Comparison of ENCODE assay signal across 8 mouse cellular contexts in the genomic region with DNA sequence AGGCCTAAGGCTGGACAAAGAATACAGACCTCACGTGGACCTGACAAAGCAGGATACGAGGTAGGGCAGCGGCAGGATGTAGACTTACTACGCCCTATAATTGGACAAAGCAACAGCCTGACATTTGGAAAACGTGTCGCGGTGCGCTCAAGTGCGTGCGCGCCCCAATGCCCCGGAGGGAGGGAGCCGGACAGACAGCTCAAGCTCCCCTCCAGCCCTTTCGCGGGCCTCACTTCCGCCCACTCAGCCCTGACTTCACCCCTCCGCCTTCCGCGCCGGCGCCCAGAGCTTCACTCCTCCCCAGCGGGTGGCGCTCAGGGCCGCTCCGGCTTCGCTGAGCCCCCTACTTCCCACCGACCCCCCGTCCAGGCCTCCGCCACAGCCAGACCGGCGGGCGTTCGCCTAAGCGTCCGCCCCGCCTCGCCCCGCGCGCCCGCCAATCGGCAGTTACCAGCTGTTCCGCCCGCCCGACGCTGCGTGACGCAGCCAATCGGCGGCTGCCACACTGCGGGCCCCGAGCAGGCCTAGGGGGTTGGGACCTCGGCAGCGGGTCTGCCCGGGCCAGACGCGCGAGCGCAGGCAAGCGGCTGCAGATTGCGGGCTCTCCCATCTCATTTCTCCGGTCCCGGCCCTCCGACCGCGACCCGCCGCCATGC. TPM values are rescaled to one million over a fixed set of nuclear protein-coding genes. Genes with fewer than 3 reads are reported as not detected.
DNase-seq lines count a peak whose midpoint lies in the region; ATAC-seq and TF ChIP-seq lines count a peak whose summit lies in the region.

A gene (plus strand): TSS at position 389 of the 656 bp plus-strand sequence.
A gene (minus strand): TSS at position 406 of the 656 bp plus-strand sequence.

- H3ac ChIP-seq in myocyte (ENCODE audit: control insufficient read depth, insufficient read length): peak within 1 kb of the TSS; percentile 92

- peak; percentile 92 to 93 for DNase-seq in B cell, adult 2 months
- peak; percentile 98 for DNase-seq in brain, adult 2 months (ENCODE audit: low read depth, low spot score)
- peak; percentile 99 for DNase-seq in heart, embryonic 10.5 days (ENCODE audit: low spot score)
- DNase-seq in liver, adult 2 months (ENCODE audit: extremely low read depth, low read depth, low spot score): peak; percentile 83
- peak; percentile 93 for DNase-seq in splenic B cell, adult 2 months (ENCODE audit: low read depth, low spot score)

- peaks cover 20% of the 10 kb centered on the region for H3K79me2 ChIP-seq in liver, adult 2 months (ENCODE audit: control insufficient read depth, insufficient read depth, low read length)
- H3K79me2 ChIP-seq in myocyte (ENCODE audit: control insufficient read depth, insufficient read depth): peaks cover 46% of the 10 kb centered on the region

- H3K4me1 ChIP-seq in heart, embryonic 10.5 days: peaks cover 24% of the 10 kb centered on the region; the same call in 1 of the 2 replicates
- H3K4me1 ChIP-seq in kidney, embryonic 15.5 days: peaks cover 30% of the 10 kb centered on the region
- peaks cover 20% of the 10 kb centered on the region for H3K4me1 ChIP-seq in liver, adult 2 months (ENCODE audit: control insufficient read depth, insufficient read depth, low read length)

- H3K4me3 ChIP-seq in heart, embryonic 10.5 days: peak within 1 kb of the TSS; percentile 99
- H3K4me3 ChIP-seq in kidney, embryonic 15.5 days (replicated peaks): peak within 1 kb of the TSS; percentile 96
- peak within 1 kb of the TSS; percentile 96 for H3K4me3 ChIP-seq in liver, adult 2 months (ENCODE audit: insufficient read depth, low read depth, low read length)
- H3K4me3 ChIP-seq in myocyte: peak within 1 kb of the TSS; percentile 65

- H3K27me3 ChIP-seq in heart, embryonic 10.5 days (ENCODE audit: insufficient read depth, poor library complexity, severe bottlenecking): no peaks in the 10 kb centered on the region
- no peaks in the 10 kb centered on the region for H3K27me3 ChIP-seq in kidney, embryonic 15.5 days
- no peaks in the 10 kb centered on the region for H3K27me3 ChIP-seq in liver, adult 2 months (ENCODE audit: control insufficient read depth, insufficient read depth, low read length)
- H3K27me3 ChIP-seq in myocyte (ENCODE audit: control insufficient read depth, insufficient read depth, insufficient read length): no peaks in the 10 kb centered on the region
- H3K27me3 ChIP-seq in splenic B cell, adult 2 months (ENCODE audit: control insufficient read depth, insufficient read depth, low read length, poor library complexity, severe bottlenecking): no peaks in the 10 kb centered on the region

- no peaks in the 10 kb centered on the region for H3K9me3 ChIP-seq in heart, embryonic 10.5 days
- H3K9me3 ChIP-seq in kidney, embryonic 15.5 days (replicated peaks): no peaks in the 10 kb centered on the region

- WGBS in heart, embryonic 10.5 days: under 1% methylated on average over 68 of the region's 68 CpGs
- WGBS in kidney, embryonic 15.5 days: under 1% methylated on average over 67 of the region's 68 CpGs
- under 1% methylated on average over 68 of the region's 68 CpGs for WGBS in liver, adult 2 months

- TF ChIP-seq POLR2A in liver, adult 2 months (IDR thresholded peaks at IDR 0.05; ENCODE audit: extremely low read depth, insufficient read depth, low read length): peak; percentile 95
- peak; percentile 85 for TF ChIP-seq POLR2A in myocyte (IDR thresholded peaks at IDR 0.05; ENCODE audit: insufficient read length, low read depth)

- peaks cover 24% of the 10 kb centered on the region for H3K36me3 ChIP-seq in heart, embryonic 10.5 days
- H3K36me3 ChIP-seq in kidney, embryonic 15.5 days: peaks cover 21% of the 10 kb centered on the region
- peaks cover 19% of the 10 kb centered on the region for H3K36me3 ChIP-seq in liver, adult 2 months (ENCODE audit: control insufficient read depth, insufficient read depth, low read length)
- peaks cover 11% of the 10 kb centered on the region for H3K36me3 ChIP-seq in myocyte (ENCODE audit: control insufficient read depth, insufficient read depth)
- H3K36me3 ChIP-seq in splenic B cell, adult 2 months (ENCODE audit: control insufficient read depth, insufficient read depth, low read length, poor library complexity, severe bottlenecking): 0 out of 2 replicates have a peak, but pooled peaks cover 2% of the 10 kb centered on the region

- peak; percentile 92 for ATAC-seq in erythroblast, adult 5-6 weeks (replicated peaks; ENCODE audit: low FRiP score, poor library complexity, severe bottlenecking)
- ATAC-seq in kidney, embryonic 15.5 days (replicated peaks; ENCODE audit: low FRiP score): peak; percentile 99

- TF ChIP-seq CTCF in liver, adult 2 months (IDR thresholded peaks at IDR 0.05; ENCODE audit: low read depth, low read length): peak; percentile 19; the same call in 1 of the 2 replicates

- peak within 1 kb of the TSS; percentile 99 for H3K27ac ChIP-seq in heart, embryonic 10.5 days
- peak within 1 kb of the TSS; percentile 98 for H3K27ac ChIP-seq in kidney, embryonic 15.5 days
- H3K27ac ChIP-seq in liver, adult 2 months (replicated peaks; ENCODE audit: insufficient read depth, low read depth, low read length): peak within 1 kb of the TSS; percentile 95

- peak within 1 kb of the TSS; percentile 98 for H3K9ac ChIP-seq in kidney, embryonic 15.5 days
- H3K9ac ChIP-seq in liver, adult 2 months (ENCODE audit: low read depth, low read length): peak within 1 kb of the TSS; percentile 99

- peak within 1 kb of the TSS; percentile 68 for H3K4me2 ChIP-seq in kidney, embryonic 15.5 days
- H3K4me2 ChIP-seq in myocyte (ENCODE audit: low read depth): peak within 1 kb of the TSS; percentile 85

TF ChIP-seq in myocyte, 11 proteins besides CTCF, POLR2A, EP300 and RAD21:
- TF ChIP-seq TCF12 (IDR thresholded peaks at IDR 0.05; ENCODE audit: insufficient read depth, poor library complexity, severe bottlenecking) (no peak), SRF (IDR thresholded peaks at IDR 0.05; ENCODE audit: control insufficient read depth, insufficient read length, low read depth) (peak; percentile 18), POLR2AphosphoS2 (IDR thresholded peaks at IDR 0.05; ENCODE audit: insufficient read length, low read depth) (peak; percentile 81), MYOD1 (IDR thresholded peaks at IDR 0.05; ENCODE audit: control insufficient read depth in 1 of 3, insufficient read length in 2 of 3, low read depth in 2 of 3) (peak in 2 of 3 experiments; percentile 30 to 73), MYOG (IDR thresholded peaks at IDR 0.05; ENCODE audit: control insufficient read depth in 1 of 3, insufficient read depth in 1 of 3, insufficient read length in 2 of 3, low read depth in 2 of 3) (peak in 2 of 3 experiments; percentile 71 to 75), MAX (IDR thresholded peaks at IDR 0.05; ENCODE audit: low read depth) (no peak), E2F4 (IDR thresholded peaks at IDR 0.05; ENCODE audit: insufficient read depth) (no peak)

RNA-seq across cellular contexts. Expression of the first gene that starts in this region (rescaled TPM):
- total RNA-seq in erythroblast, adult 5-6 weeks (2015; ENCODE audit: low replicate concordance): 80.1 and 87.8 TPM in 2 replicates
- 66.2 and 70.2 TPM in 2 replicates for total RNA-seq in erythroblast, adult 5-6 weeks (2017; ENCODE audit: low replicate concordance)
- polyA plus RNA-seq in heart, embryonic 10.5 days (2016; fragmentation: Nextera tagmentation; extraction: Ambion mirVana): 736 and 829 TPM in 2 replicates
- polyA plus RNA-seq in kidney, embryonic 15.5 days (2015; fragmentation: Nextera tagmentation; extraction: Ambion mirVana): 811 and 867 TPM in 2 replicates
- 193 and 226 TPM in 2 replicates for total RNA-seq in liver, adult 2 months (2014; rRNA removed)
- 412 and 434 TPM in 2 replicates for polyA plus RNA-seq in liver, adult 2 months (2012; rRNA removed)
- polyA plus RNA-seq in myocyte (2012; fragmentation: generic; extraction: Trizol): 130 TPM

RNA-seq across cellular contexts. Expression of the second gene that starts in this region (rescaled TPM):
- total RNA-seq in erythroblast, adult 5-6 weeks (2015; ENCODE audit: low replicate concordance): 2.9 TPM in 1 of 2 replicates, not detected in the other
- total RNA-seq in erythroblast, adult 5-6 weeks (2017; ENCODE audit: low replicate concordance): 2.2 TPM in 1 of 2 replicates, not detected in the other
- 2.8 and 3.1 TPM in 2 replicates for polyA plus RNA-seq in heart, embryonic 10.5 days (2016; fragmentation: Nextera tagmentation; extraction: Ambion mirVana)
- 1.8 and 2.7 TPM in 2 replicates for polyA plus RNA-seq in kidney, embryonic 15.5 days (2015; fragmentation: Nextera tagmentation; extraction: Ambion mirVana)
- 1.3 and 2.9 TPM in 2 replicates for total RNA-seq in liver, adult 2 months (2014; rRNA removed)
- 1.3 and 2.5 TPM in 2 replicates for polyA plus RNA-seq in liver, adult 2 months (2012; rRNA removed)
- 1.5 TPM for polyA plus RNA-seq in myocyte (2012; fragmentation: generic; extraction: Trizol)

Comparison
In these comparisons a context has a peak if more than half of its experiments do, and no peak if none do; other contexts are left out.
1. Peak in every context shown above with its lines: DNase-seq, ATAC-seq, H3K4me3 ChIP-seq and H3K27ac ChIP-seq.